Mouse (Mus musculus) stomach, embryonic 15.5 days (tissue): ENCODE results near the gene Crlf2. TPM values are rescaled to one million over a fixed set of nuclear protein-coding genes. Genes with fewer than 3 reads are reported as not detected.

Experiments
- ATAC-seq: fragments of 200-750 bp; cut with Nextera tagmentation; 2 replicates; pipeline ENCODE4 v1.8.0; 2017; ENCODE audit warnings: low read depth, moderate number of reproducible peaks, moderate TSS enrichment; ENCODE audit not compliant: insufficient read depth, low FRiP score
- H3K27ac ChIP-seq: fragments of 300-500 bp; sonication (generic); 2 replicates; pipeline ENCODE4 v1.5.1; 2015; ENCODE audit warnings: mild to moderate bottlenecking, inconsistent platforms
- H3K27me3 ChIP-seq: fragments of 300-500 bp; sonication (generic); replicated peaks from 2 replicates; pipeline ENCODE4 v1.6.1; 2015; ENCODE audit warnings: inconsistent platforms
- H3K36me3 ChIP-seq: fragments of 300-500 bp; sonication (generic); 2 replicates; pipeline ENCODE4 v1.6.1; 2015; ENCODE audit warnings: inconsistent platforms
- H3K4me1 ChIP-seq: fragments of 300-500 bp; sonication (generic); 2 replicates; pipeline ENCODE4 v1.6.1; 2015; ENCODE audit warnings: inconsistent platforms
- H3K4me2 ChIP-seq: fragments of 300-500 bp; sonication (generic); 2 replicates; pipeline ENCODE4 v1.6.1; 2015; ENCODE audit warnings: mild to moderate bottlenecking, inconsistent platforms
- H3K4me3 ChIP-seq: fragments of 300-500 bp; sonication (generic); replicated peaks from 2 replicates; pipeline ENCODE4 v1.5.1; 2015; ENCODE audit warnings: inconsistent platforms
- H3K9ac ChIP-seq: fragments of 300-500 bp; sonication (generic); 2 replicates; pipeline ENCODE4 v1.6.1; 2015; ENCODE audit warnings: inconsistent platforms
- H3K9me3 ChIP-seq: fragments of 300-500 bp; sonication (generic); 2 replicates; pipeline ENCODE4 v1.6.1; 2016; ENCODE audit warnings: inconsistent platforms
- WGBS: fragments of 180-500 bp; shearing (Covaris S2); methylation state at CpG from one replicate; pipeline ENCODE4 v1.1.7; 2015; 5-methylcytosine and 5-hydroxymethylcytosine counted together
- polyA plus RNA-seq: library from polyadenylated mRNA; unstranded; fragments of >200 nt; fragmentation: Nextera tagmentation; extraction: Ambion mirVana; gene quantifications from 2 replicates; pipeline ENCODE4 v1.2.1, GENCODE M21; 2015

Crlf2 gene
- polyA plus RNA-seq, result 12.8 and 13.7 TPM in 2 replicates

- Histone ChIP-seq H3K27ac (peak within 1 kb of the TSS; percentile 97), H3K9ac (no peak within 1 kb of the TSS; the same call in 1 of the 2 replicates), H3K36me3 (peaks cover 16% of the 10 kb centered on the region), H3K27me3 (no peaks in the 10 kb centered on the region), H3K4me3 (peak within 1 kb of the TSS; percentile 73), H3K9me3 (peaks cover 5% of the 10 kb centered on the region), H3K4me2 (peak within 1 kb of the TSS; percentile 75), H3K4me1 (no peaks in the 10 kb centered on the region)
- peak; percentile 67 for ATAC-seq
- WGBS, result 1% methylated on average over 62 of the region's 73 CpGs
Measured at GRCm38 (mm10) chr5:109558404-109559160, at the start of gene Crlf2. Gene Crlf2, minus strand, starts transcription at chr5:109558993.

- 47% methylated on average over 1 of the region's 1 CpGs for WGBS
- H3K9ac ChIP-seq, result no peak overlapping the region
- H3K4me1 ChIP-seq, result no peaks in the 10 kb centered on the region
- no peak overlapping the region for H3K4me3 ChIP-seq
- ATAC-seq, result no peak
- no peak overlapping the region for H3K4me2 ChIP-seq
- H3K9me3 ChIP-seq, result no peaks in the 10 kb centered on the region
- no peaks in the 10 kb centered on the region for H3K27me3 ChIP-seq
- H3K36me3 ChIP-seq, result no peaks in the 10 kb centered on the region
- no peak overlapping the region for H3K27ac ChIP-seq
Measured at GRCm38 (mm10) chr5:109602585-109602984, 43.8 kb upstream of the Crlf2 start.

- WGBS, result 17% methylated on average over 3 of the region's 3 CpGs
- no peak overlapping the region for H3K4me2 ChIP-seq
- no peaks in the 10 kb centered on the region for H3K4me1 ChIP-seq
- peak; percentile 10; the same call in 1 of the 2 replicates for ATAC-seq
- H3K9ac ChIP-seq, result no peak overlapping the region
- no peak overlapping the region for H3K4me3 ChIP-seq
- H3K27me3 ChIP-seq, result no peaks in the 10 kb centered on the region
- no peaks in the 10 kb centered on the region for H3K36me3 ChIP-seq
- no peak overlapping the region for H3K27ac ChIP-seq
- no peaks in the 10 kb centered on the region for H3K9me3 ChIP-seq
Measured at GRCm38 (mm10) chr5:109601080-109601479, 42.3 kb upstream of the Crlf2 start.

- Histone ChIP-seq H3K4me2 (no peak overlapping the region), H3K9ac (no peak overlapping the region), H3K4me3 (no peak overlapping the region), H3K4me1 (no peaks in the 10 kb centered on the region), H3K9me3 (no peaks in the 10 kb centered on the region), H3K27me3 (no peaks in the 10 kb centered on the region), H3K36me3 (no peaks in the 10 kb centered on the region), H3K27ac (no peak overlapping the region)
- ATAC-seq, result no peak
Measured at GRCm38 (mm10) chr5:109598876-109599275, 40.1 kb upstream of the Crlf2 start.

- WGBS, result 39% methylated on average over 5 of the region's 5 CpGs
- no peak overlapping the region for H3K4me3 ChIP-seq
- H3K9me3 ChIP-seq, result no peaks in the 10 kb centered on the region
- H3K4me2 ChIP-seq, result no peak overlapping the region
- H3K9ac ChIP-seq, result no peak overlapping the region
- H3K36me3 ChIP-seq, result no peaks in the 10 kb centered on the region
- H3K4me1 ChIP-seq, result no peaks in the 10 kb centered on the region
- no peak for ATAC-seq
- no peaks in the 10 kb centered on the region for H3K27me3 ChIP-seq
- H3K27ac ChIP-seq, result no peak overlapping the region
Measured at GRCm38 (mm10) chr5:109596647-109597046, 37.9 kb upstream of the Crlf2 start.

- 47% methylated on average over 2 of the region's 2 CpGs for WGBS
- no peak for ATAC-seq
- H3K9ac ChIP-seq, result no peak overlapping the region
- H3K27me3 ChIP-seq, result no peaks in the 10 kb centered on the region
- H3K9me3 ChIP-seq, result no peaks in the 10 kb centered on the region
- no peak overlapping the region for H3K27ac ChIP-seq
- H3K36me3 ChIP-seq, result no peaks in the 10 kb centered on the region
- H3K4me2 ChIP-seq, result no peak overlapping the region
- no peak overlapping the region for H3K4me3 ChIP-seq
- H3K4me1 ChIP-seq, result no peaks in the 10 kb centered on the region
Measured at GRCm38 (mm10) chr5:109562829-109563228, 4.0 kb upstream of the Crlf2 start.

- Histone ChIP-seq H3K9me3 (peaks cover 5% of the 10 kb centered on the region), H3K27ac (peak overlapping the region; percentile 97; the same call in 1 of the 2 replicates), H3K9ac (no peak overlapping the region), H3K4me1 (no peaks in the 10 kb centered on the region), H3K36me3 (peaks cover 15% of the 10 kb centered on the region), H3K27me3 (no peaks in the 10 kb centered on the region), H3K4me3 (peak overlapping the region; percentile 73), H3K4me2 (peak overlapping the region; percentile 75)
- WGBS, result 20% methylated on average over 6 of the region's 6 CpGs
- ATAC-seq, result no peak
Measured at GRCm38 (mm10) chr5:109559191-109559590, 398 bp upstream of the Crlf2 start.

GRCm38 (mm10) chr5:109558123-109558403 is 730 bp downstream of the Crlf2 start:
- H3K4me2 ChIP-seq, result peak overlapping the region; percentile 75
- H3K9ac ChIP-seq, result no peak overlapping the region
- H3K27ac ChIP-seq, result peak overlapping the region; percentile 97
- H3K36me3 ChIP-seq, result peaks cover 16% of the 10 kb centered on the region
- under 1% methylated on average over 9 of the region's 9 CpGs for WGBS
- peaks cover 5% of the 10 kb centered on the region for H3K9me3 ChIP-seq
- H3K27me3 ChIP-seq, result no peaks in the 10 kb centered on the region
- peak overlapping the region; percentile 73 for H3K4me3 ChIP-seq
- no peaks in the 10 kb centered on the region for H3K4me1 ChIP-seq
- no peak for ATAC-seq

- Histone ChIP-seq H3K36me3 (peaks cover 16% of the 10 kb centered on the region), H3K27ac (peak overlapping the region; percentile 97), H3K4me3 (peak overlapping the region; percentile 73), H3K9ac (no peak overlapping the region), H3K9me3 (peaks cover 5% of the 10 kb centered on the region), H3K4me2 (peak overlapping the region; percentile 75), H3K27me3 (no peaks in the 10 kb centered on the region), H3K4me1 (no peaks in the 10 kb centered on the region)
- under 1% methylated on average over 35 of the region's 35 CpGs for WGBS
- peak; percentile 67 for ATAC-seq
Measured at GRCm38 (mm10) chr5:109557321-109558122, 1.3 kb downstream of the Crlf2 start.

- Histone ChIP-seq H3K27me3 (no peaks in the 10 kb centered on the region), H3K9me3 (peaks cover 5% of the 10 kb centered on the region), H3K4me3 (peak overlapping the region; percentile 73), H3K27ac (peak overlapping the region; percentile 97), H3K9ac (no peak overlapping the region), H3K36me3 (peaks cover 16% of the 10 kb centered on the region), H3K4me2 (peak overlapping the region; percentile 75), H3K4me1 (no peaks in the 10 kb centered on the region)
- peak; percentile 71 for ATAC-seq
- 5% methylated on average over 40 of the region's 40 CpGs for WGBS
Measured at GRCm38 (mm10) chr5:109556591-109557320, 2.0 kb downstream of the Crlf2 start.

GRCm38 (mm10) chr5:109555676-109556571 is 2.9 kb downstream of the Crlf2 start:
- Histone ChIP-seq H3K4me1 (no peaks in the 10 kb centered on the region), H3K9me3 (peaks cover 5% of the 10 kb centered on the region), H3K4me2 (peak overlapping the region; percentile 75), H3K9ac (no peak overlapping the region), H3K36me3 (peaks cover 20% of the 10 kb centered on the region), H3K27ac (peak overlapping the region; percentile 97; the same call in 1 of the 2 replicates), H3K4me3 (peak overlapping the region; percentile 73), H3K27me3 (no peaks in the 10 kb centered on the region)
- no peak for ATAC-seq
- 79% methylated on average over 53 of the region's 54 CpGs for WGBS
